Mouse (Mus musculus) liver, embryonic 15.5 days (tissue): ENCODE data around the gene Dnase1l2. TPM values are rescaled to one million over a fixed set of nuclear protein-coding genes. Genes with fewer than 3 reads are reported as not detected.
A peak's percentile ranks its signal among the peaks of the same experiment; 100 is the strongest.
"Not testable (repeated sequence)": the region's sequence is repeated elsewhere in the genome, so short reads cannot be mapped to it uniquely, and the experiment has no call there.

Source experiments
- ATAC-seq: fragments of 200-750 bp; cut with Nextera tagmentation; 2 replicates; pipeline ENCODE4 v1.8.0; 2017; ENCODE audit warnings: moderate number of reproducible peaks, mild to moderate bottlenecking, moderate library complexity; ENCODE audit not compliant: insufficient read depth
- H3K27ac ChIP-seq: fragments of 300-500 bp; sonication (generic); replicated peaks from 2 replicates; pipeline ENCODE4 v1.5.1; 2015; ENCODE audit warnings: mild to moderate bottlenecking, inconsistent platforms
- H3K27me3 ChIP-seq: fragments of 300-500 bp; sonication (generic); 2 replicates; pipeline ENCODE4 v1.6.1; 2015; ENCODE audit warnings: mild to moderate bottlenecking, inconsistent platforms
- H3K36me3 ChIP-seq: fragments of 300-500 bp; sonication (generic); replicated peaks from 2 replicates; pipeline ENCODE4 v1.6.1; 2015; ENCODE audit warnings: moderate library complexity, mild to moderate bottlenecking, inconsistent platforms
- H3K4me1 ChIP-seq: fragments of 300-500 bp; sonication (generic); replicated peaks from 2 replicates; pipeline ENCODE4 v1.6.1; 2015; ENCODE audit warnings: inconsistent platforms
- H3K4me2 ChIP-seq: fragments of 300-500 bp; sonication (generic); 2 replicates; pipeline ENCODE4 v1.6.1; 2015; ENCODE audit warnings: moderate library complexity, mild to moderate bottlenecking, inconsistent platforms
- H3K4me3 ChIP-seq: fragments of 300-500 bp; sonication (generic); replicated peaks from 2 replicates; pipeline ENCODE4 v1.5.1; 2015; ENCODE audit warnings: mild to moderate bottlenecking, inconsistent platforms
- H3K9ac ChIP-seq: fragments of 300-500 bp; sonication (generic); 2 replicates; pipeline ENCODE4 v1.6.1; 2015; ENCODE audit warnings: moderate library complexity, mild to moderate bottlenecking, inconsistent platforms
- H3K9me3 ChIP-seq: fragments of 300-500 bp; sonication (generic); replicated peaks from 2 replicates; pipeline ENCODE4 v1.6.1; 2016; ENCODE audit warnings: inconsistent platforms
- WGBS: fragments of 180-500 bp; shearing (Covaris S2); methylation state at CpG from one replicate; pipeline ENCODE4 v1.1.7; 2015; ENCODE audit warnings: mixed read lengths; ENCODE audit not compliant: insufficient replicate concordance; 5-methylcytosine and 5-hydroxymethylcytosine counted together
- polyA plus RNA-seq: library from polyadenylated mRNA; unstranded; fragments of >200 nt; fragmentation: Nextera tagmentation; extraction: Ambion mirVana; gene quantifications from 2 replicates; pipeline ENCODE4 v1.2.1, GENCODE M21; 2015

Dnase1l2 gene
- polyA plus RNA-seq, 1 experiment from 2014 or later: 0.41 TPM

DNA sequence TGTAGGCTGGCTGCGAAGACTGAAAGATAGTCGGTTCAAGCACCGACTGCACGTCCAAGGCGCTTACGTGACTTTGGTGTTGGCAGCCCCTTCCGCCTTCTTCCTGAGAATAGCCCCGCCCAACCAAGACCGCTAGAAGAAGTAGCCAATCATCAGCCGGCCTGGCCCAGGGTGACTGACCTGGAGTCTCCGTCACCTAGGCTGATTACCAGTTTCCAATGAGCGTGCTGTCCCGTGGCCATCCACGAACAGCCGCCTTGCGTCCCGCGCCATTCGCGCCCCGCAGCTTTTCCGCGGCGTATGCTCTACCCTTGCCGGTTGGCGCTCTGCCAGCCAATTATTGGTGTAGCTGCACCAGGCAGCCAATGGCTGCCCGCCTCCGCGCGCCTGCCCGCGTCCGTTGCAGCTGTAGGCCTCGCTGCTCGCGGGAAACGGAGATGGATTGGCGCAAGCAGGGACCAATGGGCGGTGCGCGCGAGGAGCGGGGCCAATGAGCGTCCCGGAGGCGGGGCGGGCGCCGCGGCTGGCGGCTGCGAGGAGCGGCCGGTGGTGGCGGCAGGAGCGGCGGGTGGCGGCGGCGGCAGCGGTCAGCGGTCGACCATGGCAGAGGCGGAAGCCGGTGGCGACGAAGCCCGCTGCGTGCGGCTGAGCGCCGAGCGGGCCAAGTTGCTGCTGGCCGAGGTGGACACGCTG lies 27.2 kb upstream of the Dnase1l2 start, which contains the start of the genes E4f1 and Pgp:
TSS of gene E4f1 (minus strand) at position 404 of the 693 bp plus-strand sequence.
TSS of gene Pgp (plus strand) at position 483 of the 693 bp plus-strand sequence.
- Histone ChIP-seq H3K27me3 (no peaks in the 10 kb centered on the region), H3K4me2 (peak within 1 kb of the TSS; percentile 96), H3K27ac (peak within 1 kb of the TSS; percentile 97), H3K4me3 (peak within 1 kb of the TSS; percentile 95), H3K4me1 (peaks cover 44% of the 10 kb centered on the region), H3K9ac (peak within 1 kb of the TSS; percentile 96), H3K36me3 (peaks cover 35% of the 10 kb centered on the region), H3K9me3 (no peaks in the 10 kb centered on the region)
- ATAC-seq: peak; percentile 98
- WGBS: under 1% methylated on average over 57 of the region's 75 CpGs

DNA sequence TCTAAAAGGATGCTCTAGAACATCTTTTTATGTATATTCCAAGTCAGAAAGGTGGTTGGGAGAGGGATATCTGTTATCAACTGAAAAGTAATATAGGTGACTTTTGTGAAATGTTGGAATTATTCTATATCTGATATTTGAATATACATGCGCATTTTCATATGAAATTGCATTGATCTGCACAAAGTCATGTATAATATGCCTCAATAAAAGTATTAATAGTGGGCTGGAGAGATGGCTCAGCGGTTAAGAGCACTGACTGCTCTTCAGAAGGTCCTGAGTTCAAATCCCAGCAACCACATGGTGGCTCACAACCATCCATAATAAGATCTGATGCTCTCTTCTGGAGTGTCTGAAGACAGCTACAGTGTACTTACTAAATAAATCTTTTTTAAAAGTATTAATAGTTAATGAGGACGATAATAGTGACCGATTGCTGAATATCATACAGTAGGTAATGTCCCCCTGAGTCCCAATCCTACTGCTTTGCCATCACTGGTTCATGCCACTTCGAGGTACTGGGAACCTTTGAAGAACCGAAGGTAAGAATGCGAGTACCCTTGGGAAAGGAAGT lies 26.5 kb upstream of the Dnase1l2 start:
- no peak for ATAC-seq
- Histone ChIP-seq H3K27me3 (no peaks in the 10 kb centered on the region), H3K9me3 (no peaks in the 10 kb centered on the region), H3K4me2 (peak overlapping the region; percentile 96), H3K27ac (peak overlapping the region; percentile 97), H3K36me3 (peaks cover 29% of the 10 kb centered on the region), H3K4me1 (peaks cover 44% of the 10 kb centered on the region), H3K4me3 (peak overlapping the region; percentile 95), H3K9ac (peak overlapping the region; percentile 96)
- WGBS: 16% methylated on average over 7 of the region's 7 CpGs

DNA sequence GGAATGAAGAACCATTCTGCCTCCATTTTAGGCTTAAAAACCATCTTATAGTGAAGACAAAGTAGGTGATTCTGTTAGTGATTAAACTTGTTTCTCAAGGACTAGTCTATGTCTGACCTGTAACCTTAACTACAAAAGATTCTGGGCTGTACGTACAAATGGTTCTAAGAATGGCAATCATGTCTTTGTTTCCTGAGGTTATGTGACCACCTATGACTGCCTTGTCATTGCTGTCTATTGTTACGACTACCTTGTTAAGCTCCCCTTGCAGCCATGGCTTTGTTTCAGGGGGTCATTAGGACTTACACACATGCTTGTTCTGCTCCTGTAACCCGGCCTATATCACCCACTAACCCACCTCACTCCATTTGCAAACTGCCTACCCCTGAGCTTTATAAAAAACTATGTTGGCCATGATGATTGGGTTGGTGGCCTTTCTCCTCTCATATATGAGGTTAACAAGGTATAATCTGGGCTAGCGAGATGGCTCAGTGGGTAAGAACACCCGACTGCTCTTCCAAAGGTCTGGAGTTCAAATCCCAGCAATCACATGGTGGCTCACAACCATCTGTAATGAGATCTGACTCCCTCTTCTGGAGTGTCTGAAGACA lies 25.8 kb upstream of the Dnase1l2 start:
- Histone ChIP-seq H3K4me2 (no peak overlapping the region), H3K4me1 (peaks cover 42% of the 10 kb centered on the region), H3K36me3 (peaks cover 22% of the 10 kb centered on the region), H3K4me3 (no peak overlapping the region), H3K9ac (no peak overlapping the region), H3K27me3 (no peaks in the 10 kb centered on the region), H3K9me3 (no peaks in the 10 kb centered on the region), H3K27ac (no peak overlapping the region)
- no peak for ATAC-seq
- 87% methylated on average over 5 of the region's 5 CpGs for WGBS

DNA sequence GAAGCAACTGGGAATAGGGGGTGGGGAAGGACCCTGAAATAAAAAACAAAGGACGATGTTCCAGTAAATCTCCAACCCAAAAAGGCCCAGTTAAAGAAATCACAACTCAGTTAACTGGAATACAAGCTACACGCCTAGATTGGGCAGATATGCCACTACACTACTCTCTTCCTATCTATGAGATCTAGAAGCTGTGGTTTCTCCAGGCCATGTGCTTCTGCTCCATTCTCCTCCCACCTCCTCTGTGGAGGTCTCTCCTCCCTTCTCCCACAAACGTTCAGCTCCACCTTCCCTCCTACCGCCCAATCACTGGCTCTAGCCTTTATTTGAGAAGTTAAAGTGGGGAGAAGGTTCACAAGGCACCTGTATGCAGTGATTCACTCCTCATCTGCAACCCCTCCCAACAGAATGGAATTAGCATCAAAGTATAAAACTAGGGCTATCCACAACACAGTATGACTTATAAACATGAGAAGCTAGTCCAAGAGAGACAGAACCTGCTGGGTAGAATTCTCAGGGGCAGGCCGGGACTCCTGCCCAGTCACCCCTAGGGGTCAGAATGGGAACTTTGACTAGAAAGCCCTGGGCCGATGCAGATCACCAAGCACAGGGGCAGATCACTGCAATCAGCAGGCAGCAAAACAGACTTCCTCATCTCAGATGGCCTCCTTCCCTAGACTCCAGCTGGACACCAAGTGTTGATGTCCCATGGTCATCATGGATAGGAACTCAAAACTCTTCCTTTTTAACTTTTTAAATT lies 20.6 kb upstream of the Dnase1l2 start:
- Histone ChIP-seq H3K4me2 (no peak overlapping the region), H3K4me1 (peaks cover 12% of the 10 kb centered on the region), H3K27me3 (no peaks in the 10 kb centered on the region), H3K9me3 (no peaks in the 10 kb centered on the region), H3K4me3 (no peak overlapping the region), H3K9ac (no peak overlapping the region), H3K36me3 (no peaks in the 10 kb centered on the region), H3K27ac (no peak overlapping the region)
- 0 out of 2 replicates have a peak, but pooled peaks have one; percentile 15 for ATAC-seq
- WGBS: 25% methylated on average over 6 of the region's 6 CpGs

DNA sequence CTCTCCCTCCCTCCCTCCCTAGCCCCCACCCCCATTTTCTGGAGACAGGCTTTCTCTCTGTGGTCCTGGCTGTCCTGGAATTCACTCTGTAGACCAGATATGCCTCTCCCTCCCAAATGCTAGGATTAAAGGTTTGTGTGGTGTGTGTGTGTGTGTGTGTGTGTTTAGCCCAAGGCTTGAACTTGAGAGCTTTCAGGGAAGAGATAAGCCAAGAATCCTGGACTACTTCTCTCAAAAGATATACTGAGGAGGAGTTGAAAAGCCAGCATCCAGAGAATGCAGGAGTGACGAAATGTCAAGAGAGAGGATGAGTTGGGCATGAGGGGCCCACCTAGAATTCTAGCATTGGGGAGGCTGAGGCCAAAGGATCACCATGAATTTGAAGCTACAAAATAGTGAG lies 20.0 kb upstream of the Dnase1l2 start:
- H3K27me3 ChIP-seq: no peaks in the 10 kb centered on the region
- H3K27ac ChIP-seq: no peak overlapping the region
- no peak overlapping the region for H3K4me3 ChIP-seq
- no peaks in the 10 kb centered on the region for H3K36me3 ChIP-seq
- H3K4me1 ChIP-seq: peaks cover 11% of the 10 kb centered on the region
- H3K9me3 ChIP-seq: no peaks in the 10 kb centered on the region
- H3K4me2 ChIP-seq: no peak overlapping the region
- WGBS: 63% methylated on average over 1 of the region's 1 CpGs
- ATAC-seq: no peak
- no peak overlapping the region for H3K9ac ChIP-seq

DNA sequence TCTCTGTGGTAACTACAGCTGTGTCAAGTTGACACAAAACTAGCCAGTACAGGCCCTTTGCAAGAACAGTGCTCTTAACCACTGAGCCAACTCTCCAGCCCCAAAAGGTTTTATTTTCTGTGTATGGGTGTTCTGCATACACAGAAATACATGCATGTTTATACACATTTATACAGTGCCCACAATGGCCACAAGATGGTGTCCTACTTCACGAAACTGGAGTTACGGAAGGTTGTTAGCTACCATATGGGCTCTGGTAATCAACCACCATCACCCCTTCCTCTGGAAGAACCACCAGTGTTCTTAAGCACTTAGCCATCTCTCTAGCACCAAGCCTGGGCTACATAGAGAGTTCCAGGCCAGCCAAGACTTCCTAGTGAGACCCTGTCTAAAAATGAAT lies 18.7 kb upstream of the Dnase1l2 start:
- 44% methylated on average over 2 of the region's 2 CpGs for WGBS
- Histone ChIP-seq H3K4me3 (no peak overlapping the region), H3K36me3 (no peaks in the 10 kb centered on the region), H3K9me3 (no peaks in the 10 kb centered on the region), H3K27ac (no peak overlapping the region), H3K9ac (no peak overlapping the region), H3K27me3 (no peaks in the 10 kb centered on the region), H3K4me2 (no peak overlapping the region), H3K4me1 (peaks cover 10% of the 10 kb centered on the region)
- peak; percentile 21; the same call in 1 of the 2 replicates for ATAC-seq

DNA sequence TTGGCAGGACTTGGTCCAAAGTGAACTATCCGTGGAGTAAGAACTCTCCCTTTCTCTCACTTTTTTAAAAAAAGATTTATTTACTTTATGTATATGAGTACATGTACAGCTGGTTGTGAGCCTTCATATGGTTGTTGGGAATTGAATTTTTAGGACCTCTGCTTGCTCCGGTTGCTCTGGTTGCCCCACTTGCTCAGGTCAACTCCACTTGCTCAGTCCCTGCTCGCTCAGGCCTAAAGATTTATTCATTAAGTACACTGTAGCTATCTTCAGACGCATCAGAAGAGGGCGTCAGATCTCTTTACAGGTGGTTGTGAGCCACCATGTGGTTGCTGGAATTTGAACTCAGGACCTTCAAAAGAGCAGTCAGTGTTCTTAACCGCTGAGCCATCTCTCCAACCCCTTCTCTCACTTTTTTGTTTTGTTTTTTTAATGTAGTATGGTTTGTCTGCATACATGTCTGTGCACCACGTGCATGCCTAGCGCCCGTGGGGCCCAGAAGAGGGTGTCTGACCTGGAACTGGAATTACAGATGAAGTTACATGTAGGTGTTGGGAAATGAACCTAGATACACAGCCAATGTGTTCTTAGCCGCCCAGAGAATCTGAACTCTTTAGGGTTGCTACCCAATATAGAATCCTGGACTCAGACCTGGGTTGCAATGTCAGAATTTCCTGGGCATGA lies 12.8 kb upstream of the Dnase1l2 start:
- H3K9ac ChIP-seq: peak overlapping the region; percentile 43
- H3K4me3 ChIP-seq: peak overlapping the region; percentile 82
- H3K36me3 ChIP-seq: peaks cover 10% of the 10 kb centered on the region
- not testable (repeated sequence) for H3K27me3 ChIP-seq, ATAC-seq, H3K9me3 ChIP-seq
- H3K27ac ChIP-seq: peak overlapping the region; percentile 99
- H3K4me1 ChIP-seq: peaks cover 29% of the 10 kb centered on the region
- H3K4me2 ChIP-seq: peak overlapping the region; percentile 90
- 44% methylated on average over 10 of the region's 10 CpGs for WGBS

DNA sequence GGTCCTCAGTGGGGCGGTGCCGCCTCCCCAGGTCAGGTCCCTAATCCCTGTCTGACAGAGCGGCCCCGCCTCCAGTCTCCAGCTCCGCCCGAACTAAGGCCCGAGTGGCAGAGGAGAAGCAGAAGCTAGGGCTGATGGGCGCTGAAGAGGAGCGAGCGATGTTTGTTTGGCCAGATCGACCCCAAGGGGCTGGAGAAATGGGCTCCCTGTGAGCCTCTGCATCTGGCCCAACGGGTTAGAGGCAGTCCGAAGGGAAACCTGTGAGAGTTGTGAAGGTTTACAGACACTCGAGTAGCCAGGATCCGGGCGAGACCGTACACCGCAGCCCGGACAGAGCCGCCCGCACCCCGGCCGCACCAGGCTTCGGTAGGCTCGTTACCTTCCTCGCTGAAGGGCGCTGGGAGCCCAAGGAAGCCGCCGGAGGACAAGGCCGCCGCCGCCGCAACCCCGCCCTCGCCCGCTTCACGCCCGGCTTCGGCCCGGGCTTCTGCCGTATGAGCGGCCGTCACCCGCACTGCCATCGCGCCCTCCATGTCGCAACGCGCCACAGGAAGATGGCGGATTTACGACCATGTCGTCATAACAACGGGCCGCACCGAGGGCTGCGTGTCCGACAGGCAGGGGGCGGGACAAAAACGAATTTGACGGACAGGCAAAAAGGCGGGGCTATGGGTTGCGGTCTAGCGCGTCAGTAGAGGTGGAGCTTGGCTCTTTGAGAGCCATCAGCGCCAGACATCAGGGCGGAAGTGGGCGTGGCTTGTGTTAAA lies 12.0 kb upstream of the Dnase1l2 start:
- Histone ChIP-seq H3K27ac (peak overlapping the region; percentile 99), H3K9ac (peak overlapping the region; percentile 93), H3K27me3 (no peaks in the 10 kb centered on the region), H3K4me3 (peak overlapping the region; percentile 82), H3K36me3 (peaks cover 17% of the 10 kb centered on the region), H3K9me3 (no peaks in the 10 kb centered on the region), H3K4me2 (peak overlapping the region; percentile 90), H3K4me1 (peaks cover 29% of the 10 kb centered on the region)
- under 1% methylated on average over 67 of the region's 67 CpGs for WGBS
- peak; percentile 96 for ATAC-seq

DNA sequence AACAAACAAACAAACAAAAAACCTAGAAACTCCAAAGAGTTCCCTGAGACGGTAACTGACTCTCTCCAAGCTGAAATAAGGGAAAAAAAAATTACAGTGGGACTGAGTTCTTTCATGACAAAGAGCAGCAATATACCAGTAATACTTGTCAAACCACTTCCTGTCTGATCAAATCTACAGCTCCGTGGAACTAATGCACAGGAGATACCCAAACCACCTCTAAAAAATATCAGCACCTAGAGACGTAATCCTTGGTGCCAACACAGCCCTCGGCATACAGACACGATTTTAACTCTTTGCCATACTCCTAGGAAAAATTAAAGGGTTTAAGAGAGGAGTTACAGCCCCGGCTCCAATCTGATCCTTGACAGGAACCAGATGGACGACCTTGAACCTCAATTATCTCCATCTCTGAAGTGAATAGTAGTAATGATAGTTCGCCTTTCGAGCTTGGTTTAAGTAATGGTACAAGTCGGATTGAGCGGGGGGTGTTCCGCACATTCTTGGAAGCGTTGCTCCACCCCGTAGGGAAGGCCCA lies 11.4 kb upstream of the Dnase1l2 start:
- no peak for ATAC-seq
- H3K9ac ChIP-seq: peak overlapping the region; percentile 93
- H3K4me1 ChIP-seq: peaks cover 29% of the 10 kb centered on the region
- no peaks in the 10 kb centered on the region for H3K27me3 ChIP-seq
- no peaks in the 10 kb centered on the region for H3K9me3 ChIP-seq
- peak overlapping the region; percentile 82 for H3K4me3 ChIP-seq
- peak overlapping the region; percentile 90 for H3K4me2 ChIP-seq
- WGBS: 2% methylated on average over 14 of the region's 14 CpGs
- H3K36me3 ChIP-seq: peaks cover 23% of the 10 kb centered on the region
- peak overlapping the region; percentile 99 for H3K27ac ChIP-seq

DNA sequence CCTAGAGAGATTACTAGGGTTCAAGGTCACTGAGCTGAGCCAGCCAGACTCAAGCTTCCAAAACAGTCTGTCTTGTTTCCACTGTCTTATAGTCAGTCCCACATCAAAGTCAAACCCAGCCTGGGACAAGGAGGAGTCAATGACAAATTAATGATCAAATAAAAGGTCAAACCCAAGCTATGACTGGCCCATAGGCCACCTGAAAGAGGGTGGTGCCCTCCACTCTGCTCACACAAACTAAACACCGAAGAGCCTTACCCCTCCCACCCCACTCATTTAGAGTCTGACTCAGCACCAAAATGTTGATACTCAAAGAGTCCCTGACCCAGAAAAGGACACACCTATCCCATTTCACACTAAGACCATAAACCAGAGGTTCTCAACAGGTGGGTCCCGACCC lies 10.5 kb upstream of the Dnase1l2 start:
- H3K4me1 ChIP-seq: peaks cover 29% of the 10 kb centered on the region
- H3K27ac ChIP-seq: peak overlapping the region; percentile 99
- no peak for ATAC-seq
- H3K27me3 ChIP-seq: no peaks in the 10 kb centered on the region
- peak overlapping the region; percentile 90 for H3K4me2 ChIP-seq
- 0 out of 2 replicates have a peak overlapping the region, but pooled peaks have one; percentile 93 for H3K9ac ChIP-seq
- no peaks in the 10 kb centered on the region for H3K9me3 ChIP-seq
- peaks cover 32% of the 10 kb centered on the region for H3K36me3 ChIP-seq
- WGBS: 48% methylated on average over 2 of the region's 2 CpGs
- peak overlapping the region; percentile 82; the same call in 1 of the 2 replicates for H3K4me3 ChIP-seq
